Comparison of ENCODE assay signal across 21 mouse cellular contexts in genomic region chr3:138016810-138017209, GRCm38 (mm10). TPM values are rescaled to one million over a fixed set of nuclear protein-coding genes. Genes with fewer than 3 reads are reported as not detected.
A peak's percentile ranks its signal among the peaks of the same experiment; 100 is the strongest.
DNase-seq lines count a peak whose midpoint lies in the region; ATAC-seq and TF ChIP-seq lines count a peak whose summit lies in the region.
"Had no signal": no experiment of that assay in that cellular context is flagged by ENCODE, and none has a peak within 500 bp of the region (broad histone marks: within the 10 kb centered on the region; RNA-seq: fewer than 3 reads in every experiment).

No protein-coding gene starts in this region.

- intact Hi-C loops in left cerebral cortex, postnatal 4 days (cut with DNase I): no loop called here

- no peaks in the 10 kb centered on the region for H3K9me3 ChIP-seq in hindbrain, embryonic 11.5 days (ENCODE audit: control insufficient read depth, low read length)
- peaks cover 8% of the 10 kb centered on the region; the same call in 1 of the 2 replicates for H3K9me3 ChIP-seq in hindbrain, embryonic 10.5 days
- no peaks in the 10 kb centered on the region for H3K9me3 ChIP-seq in hindbrain, embryonic 16.5 days (ENCODE audit: control insufficient read depth, low read length)
- no peaks in the 10 kb centered on the region for H3K9me3 ChIP-seq in midbrain, embryonic 16.5 days (replicated peaks; ENCODE audit: control insufficient read depth, low read length, poor library complexity, severe bottlenecking)
- H3K9me3 ChIP-seq: embryonic facial prominence, embryonic 15.5 days; heart, embryonic 15.5 days; lung, embryonic 15.5 days; neural tube, embryonic 12.5 days had no signal

- no peaks in the 10 kb centered on the region for H3K27me3 ChIP-seq in hindbrain, embryonic 11.5 days (ENCODE audit: control insufficient read depth, insufficient read depth, low read length)
- H3K27me3 ChIP-seq in hindbrain, embryonic 10.5 days (ENCODE audit: insufficient read depth, poor library complexity, severe bottlenecking): no peaks in the 10 kb centered on the region
- no peaks in the 10 kb centered on the region for H3K27me3 ChIP-seq in hindbrain, embryonic 16.5 days (replicated peaks; ENCODE audit: control insufficient read depth, insufficient read depth, low read length)
- H3K27me3 ChIP-seq in midbrain, embryonic 16.5 days (ENCODE audit: control insufficient read depth, insufficient read depth, low read depth, low read length): no peaks in the 10 kb centered on the region
- H3K27me3 ChIP-seq: embryonic facial prominence, embryonic 15.5 days; forebrain, embryonic 13.5 days; heart, embryonic 15.5 days; lung, embryonic 15.5 days; megakaryocyte, embryonic 14.5 days; neural tube, embryonic 12.5 days had no signal

- TF ChIP-seq POLR2A in brain, embryonic 14.5 days (IDR thresholded peaks at IDR 0.05; ENCODE audit: borderline replicate concordance, extremely low read depth, insufficient read depth, insufficient read length, poor library complexity, severe bottlenecking): no peak

- no peaks in the 10 kb centered on the region for H3K36me3 ChIP-seq in hindbrain, embryonic 11.5 days (ENCODE audit: control insufficient read depth, insufficient read depth, low read length)
- no peaks in the 10 kb centered on the region for H3K36me3 ChIP-seq in hindbrain, embryonic 10.5 days
- no peaks in the 10 kb centered on the region for H3K36me3 ChIP-seq in hindbrain, embryonic 16.5 days (ENCODE audit: control insufficient read depth, insufficient read depth, low read length)
- no peaks in the 10 kb centered on the region for H3K36me3 ChIP-seq in midbrain, embryonic 16.5 days (ENCODE audit: control insufficient read depth, insufficient read depth, low read length)
- H3K36me3 ChIP-seq: embryonic facial prominence, embryonic 15.5 days; heart, embryonic 15.5 days; lung, embryonic 15.5 days; neural tube, embryonic 12.5 days had no signal

- H3K4me2 ChIP-seq in hindbrain, embryonic 11.5 days (replicated peaks; ENCODE audit: low read depth, low read length): no peak overlapping the region
- H3K4me2 ChIP-seq in hindbrain, embryonic 16.5 days (ENCODE audit: low read length): peak overlapping the region; percentile 43
- peak overlapping the region; percentile 31 for H3K4me2 ChIP-seq in midbrain, embryonic 16.5 days (ENCODE audit: low read length)
- H3K4me2 ChIP-seq: embryonic facial prominence, embryonic 15.5 days; forebrain, embryonic 13.5 days; heart, embryonic 15.5 days; lung, embryonic 15.5 days; neural tube, embryonic 12.5 days had no signal

- peak; percentile 49; the same call in 1 of the 2 replicates for ATAC-seq in hindbrain, embryonic 11.5 days (ENCODE audit: low FRiP score)
- ATAC-seq in hindbrain, embryonic 16.5 days: peak; percentile 84
- ATAC-seq in midbrain, embryonic 16.5 days: peak; percentile 82
- ATAC-seq: forebrain, embryonic 13.5 days; inflammation-experienced regulatory T-cells, adult 6 months had no signal

- no peak for TF ChIP-seq CTCF in brain, embryonic 14.5 days (IDR thresholded peaks at IDR 0.05; ENCODE audit: borderline replicate concordance, extremely low read depth, insufficient read depth, insufficient read length)

- H3K27ac ChIP-seq in hindbrain, embryonic 11.5 days (ENCODE audit: low read depth, low read length): no peak overlapping the region
- H3K27ac ChIP-seq in hindbrain, embryonic 10.5 days: no peak overlapping the region
- H3K27ac ChIP-seq in hindbrain, embryonic 16.5 days (ENCODE audit: low read depth, low read length): 0 out of 2 replicates have a peak overlapping the region, but pooled peaks have one; percentile 5
- H3K27ac ChIP-seq in midbrain, embryonic 16.5 days (ENCODE audit: low read length): peak overlapping the region; percentile 38; the same call in 1 of the 2 replicates
- H3K27ac ChIP-seq: embryonic facial prominence, embryonic 15.5 days; forebrain, embryonic 13.5 days; heart, embryonic 15.5 days; lung, embryonic 15.5 days; neural tube, embryonic 12.5 days had no signal

- no peak overlapping the region for H3K4me3 ChIP-seq in hindbrain, embryonic 11.5 days (ENCODE audit: low read depth, low read length)
- H3K4me3 ChIP-seq in hindbrain, embryonic 10.5 days: no peak overlapping the region
- H3K4me3 ChIP-seq in hindbrain, embryonic 16.5 days (ENCODE audit: low read length): peak overlapping the region; percentile 11
- peak overlapping the region; percentile 5; the same call in 1 of the 2 replicates for H3K4me3 ChIP-seq in midbrain, embryonic 16.5 days (ENCODE audit: low read depth, low read length)
- H3K4me3 ChIP-seq: embryonic facial prominence, embryonic 15.5 days; forebrain, embryonic 13.5 days; heart, embryonic 15.5 days; lung, embryonic 15.5 days; megakaryocyte, embryonic 14.5 days; neural tube, embryonic 12.5 days had no signal

- no peaks in the 10 kb centered on the region for H3K4me1 ChIP-seq in hindbrain, embryonic 11.5 days (replicated peaks; ENCODE audit: control insufficient read depth, insufficient read depth, low read length)
- H3K4me1 ChIP-seq in hindbrain, embryonic 10.5 days (replicated peaks): no peaks in the 10 kb centered on the region
- no peaks in the 10 kb centered on the region for H3K4me1 ChIP-seq in hindbrain, embryonic 16.5 days (ENCODE audit: control insufficient read depth, insufficient read depth, low read depth, low read length)
- H3K4me1 ChIP-seq in midbrain, embryonic 16.5 days (ENCODE audit: control insufficient read depth, insufficient read depth, low read length): no peaks in the 10 kb centered on the region
- H3K4me1 ChIP-seq: forebrain, embryonic 13.5 days; heart, embryonic 15.5 days; lung, embryonic 15.5 days; neural tube, embryonic 12.5 days had no signal

- H3K9ac ChIP-seq in hindbrain, embryonic 11.5 days (ENCODE audit: low read depth, low read length): no peak overlapping the region
- no peak overlapping the region for H3K9ac ChIP-seq in hindbrain, embryonic 16.5 days (ENCODE audit: low read depth, low read length)
- H3K9ac ChIP-seq in midbrain, embryonic 16.5 days (ENCODE audit: low read depth, low read length): peak overlapping the region; percentile 8; the same call in 1 of the 2 replicates
- H3K9ac ChIP-seq: embryonic facial prominence, embryonic 15.5 days; forebrain, embryonic 13.5 days; heart, embryonic 15.5 days; lung, embryonic 15.5 days; neural tube, embryonic 12.5 days had no signal

- WGBS in hindbrain, embryonic 11.5 days: 76% methylated on average over 12 of the region's 12 CpGs
- 84% methylated on average over 12 of the region's 12 CpGs for WGBS in hindbrain, embryonic 10.5 days
- 57% methylated on average over 12 of the region's 12 CpGs for WGBS in hindbrain, embryonic 16.5 days
- WGBS in midbrain, embryonic 16.5 days: 56% methylated on average over 12 of the region's 12 CpGs

- DNase-seq in hindbrain, embryonic 11.5 days (ENCODE audit: low spot score): peak; percentile 20
- no peak for DNase-seq in hindbrain, embryonic 10.5 days (ENCODE audit: low spot score)
- peak; percentile 70 for DNase-seq in brain, embryonic 14.5 days (ENCODE audit: low read depth)
- no peak for DNase-seq in left cerebral cortex, postnatal 4 days
- DNase-seq in cerebellum, adult 9-11 months: no peak
- DNase-seq: adrenal gland, postnatal 25 days; kidney, postnatal 36 days; layer of hippocampus, postnatal 36 days; thymus, adult 2 months had no signal

RNA-seq across cellular contexts. Expression of gene Dapp1, which starts 35.5 kb away (rescaled TPM):
- 2.6 and 3.7 TPM in 2 replicates for polyA plus RNA-seq in hindbrain, embryonic 11.5 days (2014; fragmentation: Nextera tagmentation; extraction: Ambion mirVana)
- polyA plus RNA-seq in hindbrain, embryonic 10.5 days (2016; fragmentation: Nextera tagmentation; extraction: Ambion mirVana): 2.3 and 2.4 TPM in 2 replicates
- 1.9 and 2.0 TPM in 2 replicates for polyA plus RNA-seq in brain, embryonic 14.5 days (2012; rRNA removed)
- 3.0 and 3.1 TPM in 2 replicates for polyA plus RNA-seq in hindbrain, embryonic 16.5 days (2015; fragmentation: Nextera tagmentation; extraction: Ambion mirVana)
- polyA plus RNA-seq in midbrain, embryonic 16.5 days (2015; fragmentation: Nextera tagmentation; extraction: Ambion mirVana): 1.5 and 2.7 TPM in 2 replicates
- total RNA-seq in left cerebral cortex, postnatal 4 days (2021): 1 to 10 TPM; 4.7 to 4.8 TPM

RNA-seq across cellular contexts. Expression of gene 1110002E22Rik, which starts 48.0 kb away (rescaled TPM):
- polyA plus RNA-seq in hindbrain, embryonic 11.5 days (2014; fragmentation: Nextera tagmentation; extraction: Ambion mirVana): 0.17 and 0.20 TPM in 2 replicates
- 0.04 and 0.18 TPM in 2 replicates for polyA plus RNA-seq in hindbrain, embryonic 10.5 days (2016; fragmentation: Nextera tagmentation; extraction: Ambion mirVana)
- polyA plus RNA-seq in brain, embryonic 14.5 days (2012; rRNA removed): 0.08 and 0.12 TPM in 2 replicates
- 0.06 and 0.40 TPM in 2 replicates for polyA plus RNA-seq in hindbrain, embryonic 16.5 days (2015; fragmentation: Nextera tagmentation; extraction: Ambion mirVana)
- 0.06 and 0.08 TPM in 2 replicates for polyA plus RNA-seq in midbrain, embryonic 16.5 days (2015; fragmentation: Nextera tagmentation; extraction: Ambion mirVana)
- total RNA-seq in left cerebral cortex, postnatal 4 days (2021): 1 to 10 TPM; 2.8 to 3.4 TPM
- total RNA-seq: common myeloid progenitor, adult 5-6 weeks had no signal
- polyA plus RNA-seq: inflammation-experienced regulatory T-cells, adult 6 months; liver, adult 2 months had no signal

RNA-seq across cellular contexts. Expression of gene Gm5105, which starts 50.4 kb away (rescaled TPM):
- polyA plus RNA-seq in hindbrain, embryonic 11.5 days (2014; fragmentation: Nextera tagmentation; extraction: Ambion mirVana): not detected in 2 replicates
- not detected in 2 replicates for polyA plus RNA-seq in hindbrain, embryonic 10.5 days (2016; fragmentation: Nextera tagmentation; extraction: Ambion mirVana)
- polyA plus RNA-seq in brain, embryonic 14.5 days (2012; rRNA removed): 0.04 TPM in 1 of 2 replicates, not detected in the other
- polyA plus RNA-seq in hindbrain, embryonic 16.5 days (2015; fragmentation: Nextera tagmentation; extraction: Ambion mirVana): 0.10 and 0.20 TPM in 2 replicates
- 0.20 and 0.26 TPM in 2 replicates for polyA plus RNA-seq in midbrain, embryonic 16.5 days (2015; fragmentation: Nextera tagmentation; extraction: Ambion mirVana)
- total RNA-seq in left cerebral cortex, postnatal 4 days (2021): not detected
- total RNA-seq: adrenal gland, postnatal 25 days; common myeloid progenitor, adult 5-6 weeks; liver, adult 2 months; MEL had no signal
- polyA plus RNA-seq: forebrain, embryonic 13.5 days; inflammation-experienced regulatory T-cells, adult 6 months; liver, adult 2 months; neural tube, embryonic 12.5 days; thymus, adult 2 months had no signal

Comparison
In these comparisons a context has a peak if more than half of its experiments do, and no peak if none do; other contexts are left out.
1. DNase-seq: peak in hindbrain, embryonic 11.5 days (single experiment) and brain, embryonic 14.5 days (single experiment); none in hindbrain, embryonic 10.5 days (single experiment), left cerebral cortex, postnatal 4 days (single experiment) and cerebellum, adult 9-11 months (single experiment).
2. H3K27ac ChIP-seq: peak in hindbrain, embryonic 16.5 days (single experiment) and midbrain, embryonic 16.5 days (single experiment); none in hindbrain, embryonic 11.5 days (single experiment) and hindbrain, embryonic 10.5 days (single experiment).
3. H3K4me3 ChIP-seq: peak in hindbrain, embryonic 16.5 days (single experiment) and midbrain, embryonic 16.5 days (single experiment); none in hindbrain, embryonic 11.5 days (single experiment) and hindbrain, embryonic 10.5 days (single experiment).
4. Peak in every context shown above with its lines, with median percentiles within 50 percentile points of each other: ATAC-seq.